ENCODE assay signal across 20 mouse cellular contexts in genomic region chr1:134084128-134084527, GRCm38 (mm10). TPM values are rescaled to one million over a fixed set of nuclear protein-coding genes. Genes with fewer than 3 reads are reported as not detected.
DNase-seq lines count a peak whose midpoint lies in the region; ATAC-seq and TF ChIP-seq lines count a peak whose summit lies in the region.
"Had no signal": no experiment of that assay in that cellular context is flagged by ENCODE, and none has a peak within 500 bp of the region (broad histone marks: within the 10 kb centered on the region; RNA-seq: fewer than 3 reads in every experiment).

No protein-coding gene starts in this region.

- no peaks in the 10 kb centered on the region for H3K36me3 ChIP-seq in heart, embryonic 12.5 days
- no peaks in the 10 kb centered on the region for H3K36me3 ChIP-seq in liver, postnatal 0 days (replicated peaks; ENCODE audit: insufficient read depth, low read length)
- H3K36me3 ChIP-seq: limb, embryonic 12.5 days; neural tube, embryonic 12.5 days had no signal

- ATAC-seq in cerebellum, adult (ENCODE audit: insufficient number of reproducible peaks, low FRiP score, low TSS enrichment) = no peak
- ATAC-seq in heart, embryonic 12.5 days (ENCODE audit: insufficient number of reproducible peaks, low FRiP score) = no peak
- no peak for ATAC-seq in liver, postnatal 0 days
- ATAC-seq: forebrain, embryonic 13.5 days; hindbrain, postnatal 0 days; Patski had no signal

- TF ChIP-seq EP300 in liver, postnatal 0 days (IDR thresholded peaks at IDR 0.05; ENCODE audit: low read depth) = no peak

- H3K27me3 ChIP-seq in heart, embryonic 12.5 days (replicated peaks) = no peaks in the 10 kb centered on the region
- no peaks in the 10 kb centered on the region for H3K27me3 ChIP-seq in liver, postnatal 0 days (ENCODE audit: insufficient read depth, low read length)
- H3K27me3 ChIP-seq: forebrain, embryonic 13.5 days; limb, embryonic 12.5 days; neural tube, embryonic 12.5 days; Patski had no signal

- DNase-seq in cerebellum, adult 18-20 months = peak; percentile 46 to 55
- no peak for DNase-seq in heart, postnatal 4 days
- DNase-seq in lung, adult 18-20 months = peak; percentile 25 to 29
- no peak for DNase-seq in lung, postnatal 36 days
- DNase-seq in liver, postnatal 0 days = no peak
- DNase-seq in right cerebral cortex, adult 2 months (ENCODE audit: low spot score in 2 of 2) = no peak
- DNase-seq: kidney, adult 8-10 months; kidney, postnatal 36 days; layer of hippocampus, postnatal 36 days; lung, postnatal 10 days; right cerebral cortex, postnatal 4 days; thymus, adult 18-20 months had no signal

- peaks cover 60% of the 10 kb centered on the region for H3K4me1 ChIP-seq in heart, embryonic 12.5 days (replicated peaks)
- H3K4me1 ChIP-seq in liver, postnatal 0 days (ENCODE audit: insufficient read depth) = peaks cover 72% of the 10 kb centered on the region

- TF ChIP-seq CTCF in liver, postnatal 0 days (IDR thresholded peaks at IDR 0.05; ENCODE audit: low read depth) = no peak

- no peaks in the 10 kb centered on the region for H3K9me3 ChIP-seq in heart, embryonic 12.5 days (replicated peaks)
- no peaks in the 10 kb centered on the region for H3K9me3 ChIP-seq in liver, postnatal 0 days (ENCODE audit: low read length)
- H3K9me3 ChIP-seq: forebrain, embryonic 13.5 days; limb, embryonic 12.5 days; neural tube, embryonic 12.5 days had no signal

- 74% methylated on average over 3 of the region's 3 CpGs for WGBS in heart, embryonic 12.5 days
- WGBS in liver, postnatal 0 days (ENCODE audit: insufficient replicate concordance) = 85% methylated on average over 3 of the region's 3 CpGs

- peak overlapping the region; percentile 93 for H3K27ac ChIP-seq in heart, embryonic 12.5 days (ENCODE audit: poor library complexity, severe bottlenecking)
- H3K27ac ChIP-seq in liver, postnatal 0 days (ENCODE audit: low read depth) = peak overlapping the region; percentile 84
- H3K27ac ChIP-seq: forebrain, embryonic 13.5 days; hindbrain, postnatal 0 days; limb, embryonic 12.5 days; neural tube, embryonic 12.5 days had no signal

- H3K9ac ChIP-seq in heart, embryonic 12.5 days = no peak overlapping the region
- H3K9ac ChIP-seq in liver, postnatal 0 days (replicated peaks) = no peak overlapping the region
- H3K9ac ChIP-seq: forebrain, embryonic 13.5 days; limb, embryonic 12.5 days; neural tube, embryonic 12.5 days had no signal

- no peak overlapping the region for H3K4me2 ChIP-seq in heart, embryonic 12.5 days
- H3K4me2 ChIP-seq in liver, postnatal 0 days (ENCODE audit: low read depth, low read length) = no peak overlapping the region
- H3K4me2 ChIP-seq: forebrain, embryonic 13.5 days; limb, embryonic 12.5 days; neural tube, embryonic 12.5 days had no signal

- H3K4me3 ChIP-seq in heart, embryonic 12.5 days = no peak overlapping the region
- H3K4me3 ChIP-seq in liver, postnatal 0 days (ENCODE audit: low read depth, low read length) = no peak overlapping the region
- H3K4me3 ChIP-seq: forebrain, embryonic 13.5 days; limb, embryonic 12.5 days; neural tube, embryonic 12.5 days had no signal

RNA-seq across cellular contexts. Expression of gene Btg2, which starts 5.2 kb away (rescaled TPM):
- 37.8 and 40.4 TPM in 2 replicates for polyA plus RNA-seq in heart, embryonic 12.5 days (2016; fragmentation: Nextera tagmentation; extraction: Ambion mirVana)
- 10 to 100 TPM; 27.5 to 36.2 TPM for total RNA-seq in heart, postnatal 4 days (2021)
- polyA plus RNA-seq in liver, postnatal 0 days (2015; fragmentation: Nextera tagmentation; extraction: Ambion mirVana) = 60.1 and 62.6 TPM in 2 replicates

RNA-seq across cellular contexts. Expression of gene Chit1, which starts 26.9 kb away (rescaled TPM):
- 0.32 and 0.49 TPM in 2 replicates for polyA plus RNA-seq in heart, embryonic 12.5 days (2016; fragmentation: Nextera tagmentation; extraction: Ambion mirVana)
- total RNA-seq in heart, postnatal 4 days (2021) = not detected
- polyA plus RNA-seq in liver, postnatal 0 days (2015; fragmentation: Nextera tagmentation; extraction: Ambion mirVana) = 0.26 TPM in 2 replicates
- total RNA-seq: heart, adult 18-20 months; hindbrain, postnatal 0 days; layer of hippocampus, postnatal 36 days had no signal
- polyA plus RNA-seq: limb, embryonic 12.5 days; Patski had no signal

RNA-seq across cellular contexts. Expression of gene Fmod, which starts 47.1 kb away (rescaled TPM):
- polyA plus RNA-seq in heart, embryonic 12.5 days (2016; fragmentation: Nextera tagmentation; extraction: Ambion mirVana) = 15.7 and 17.5 TPM in 2 replicates
- 10 to 100 TPM; 18.7 to 21.9 TPM for total RNA-seq in heart, postnatal 4 days (2021)
- polyA plus RNA-seq in liver, postnatal 0 days (2015; fragmentation: Nextera tagmentation; extraction: Ambion mirVana) = 1.6 TPM in 2 replicates

Comparison
In these comparisons a context has a peak if more than half of its experiments do, and no peak if none do; other contexts are left out.
1. DNase-seq: peak in cerebellum, adult 18-20 months (2 of 2) and lung, adult 18-20 months (2 of 2); none in heart, postnatal 4 days (single experiment), lung, postnatal 36 days (single experiment), liver, postnatal 0 days (single experiment) and right cerebral cortex, adult 2 months (0 of 2).